ENCODE assay signal across 12 mouse cellular contexts in genomic region chr2:31455418-31455817, GRCm38 (mm10). TPM values are rescaled to one million over a fixed set of nuclear protein-coding genes. Genes with fewer than 3 reads are reported as not detected.
DNase-seq lines count a peak whose midpoint lies in the region; ATAC-seq and TF ChIP-seq lines count a peak whose summit lies in the region.
"Had no signal": no experiment of that assay in that cellular context is flagged by ENCODE, and none has a peak within 500 bp of the region (broad histone marks: within the 10 kb centered on the region; RNA-seq: fewer than 3 reads in every experiment).

No protein-coding gene starts in this region.

- in situ Hi-C loops in ES-E14 (cut with MboI; ENCODE audit: low sequenced_read_pairs in 2 of 2, unreplicated experiment in 2 of 2): no loop called here

- no peak overlapping the region for H3K9ac ChIP-seq in intestine, postnatal 0 days (ENCODE audit: low read depth, low read length)
- no peak overlapping the region for H3K9ac ChIP-seq in intestine, embryonic 15.5 days
- H3K9ac ChIP-seq in ES-E14 (ENCODE audit: insufficient read depth, low read depth, low read length, poor library complexity, severe bottlenecking): no peak overlapping the region
- no peak overlapping the region for H3K9ac ChIP-seq in hindbrain, embryonic 13.5 days
- H3K9ac ChIP-seq: embryonic facial prominence, embryonic 12.5 days; liver, embryonic 14.5 days had no signal

- ATAC-seq in intestine, postnatal 0 days: 0 out of 2 replicates have a peak, but pooled peaks have one; percentile 23
- no peak for ATAC-seq in intestine, embryonic 15.5 days
- peak; percentile 31 for ATAC-seq in neutrophil, adult 5-6 weeks (ENCODE audit: extremely low read depth, insufficient number of reproducible peaks, low FRiP score, poor library complexity, severe bottlenecking)
- ATAC-seq in hindbrain, embryonic 13.5 days (ENCODE audit: low FRiP score): no peak

- peak overlapping the region; percentile 56 for H3K4me2 ChIP-seq in intestine, postnatal 0 days (replicated peaks; ENCODE audit: low read depth)
- H3K4me2 ChIP-seq in intestine, embryonic 15.5 days (replicated peaks): no peak overlapping the region
- H3K4me2 ChIP-seq in hindbrain, embryonic 13.5 days: no peak overlapping the region
- H3K4me2 ChIP-seq: embryonic facial prominence, embryonic 12.5 days; midbrain, embryonic 11.5 days had no signal

- WGBS in intestine, postnatal 0 days: 49% methylated on average over 7 of the region's 7 CpGs
- WGBS in intestine, embryonic 15.5 days: 82% methylated on average over 7 of the region's 7 CpGs
- 88% methylated on average over 7 of the region's 7 CpGs for WGBS in hindbrain, embryonic 13.5 days

- peak; percentile 66 for DNase-seq in CD4-positive, CD25-positive, alpha-beta regulatory T cell, adult 2 months (ENCODE audit: low read depth, low spot score)
- no peak for DNase-seq in ES-E14 (ENCODE audit: low read depth, low spot score)
- no peak for DNase-seq in retina, embryonic 14.5 days (ENCODE audit: low spot score)
- DNase-seq: cerebellum, adult 2 months; left cerebral cortex, postnatal 4 days had no signal

- H3K9me3 ChIP-seq in intestine, postnatal 0 days (ENCODE audit: control insufficient read depth): no peaks in the 10 kb centered on the region
- no peaks in the 10 kb centered on the region for H3K9me3 ChIP-seq in intestine, embryonic 15.5 days
- H3K9me3 ChIP-seq in ES-E14 (ENCODE audit: control insufficient read depth, insufficient read depth, low read depth, low read length): no peaks in the 10 kb centered on the region
- no peaks in the 10 kb centered on the region for H3K9me3 ChIP-seq in hindbrain, embryonic 13.5 days
- H3K9me3 ChIP-seq: embryonic facial prominence, embryonic 12.5 days had no signal

- H3K4me3 ChIP-seq in intestine, postnatal 0 days (ENCODE audit: low read depth, low read length): 0 out of 2 replicates have a peak overlapping the region, but pooled peaks have one; percentile 9
- no peak overlapping the region for H3K4me3 ChIP-seq in intestine, embryonic 15.5 days (replicated peaks)
- peak overlapping the region; percentile 27 to 54; a peak in 3 of 4 replicates for H3K4me3 ChIP-seq in ES-E14 (ENCODE audit: insufficient read depth in 1 of 2, low read depth in 1 of 2, low read length in 2 of 2, poor library complexity in 1 of 2, severe bottlenecking in 1 of 2)
- H3K4me3 ChIP-seq in hindbrain, embryonic 13.5 days: no peak overlapping the region
- H3K4me3 ChIP-seq: embryonic facial prominence, embryonic 12.5 days had no signal

- peaks cover 29% of the 10 kb centered on the region for H3K4me1 ChIP-seq in intestine, postnatal 0 days (replicated peaks; ENCODE audit: control insufficient read depth, insufficient read depth, low read length)
- peaks cover 50% of the 10 kb centered on the region for H3K4me1 ChIP-seq in intestine, embryonic 15.5 days (replicated peaks)
- peaks cover 16 to 39% of the 10 kb centered on the region in 2 experiments for H3K4me1 ChIP-seq in ES-E14 (ENCODE audit: control insufficient read depth in 2 of 2, insufficient read depth in 2 of 2, low read length in 2 of 2, poor library complexity in 1 of 2)
- H3K4me1 ChIP-seq in hindbrain, embryonic 13.5 days (replicated peaks): peaks cover 24% of the 10 kb centered on the region

- no peak for TF ChIP-seq CTCF in intestine, postnatal 0 days (IDR thresholded peaks at IDR 0.05; ENCODE audit: low read depth)

- H3K27me3 ChIP-seq in intestine, postnatal 0 days (replicated peaks; ENCODE audit: control insufficient read depth, insufficient read depth, low read length): no peaks in the 10 kb centered on the region
- no peaks in the 10 kb centered on the region for H3K27me3 ChIP-seq in intestine, embryonic 15.5 days (replicated peaks)
- peaks cover 76% of the 10 kb centered on the region for H3K27me3 ChIP-seq in hindbrain, embryonic 13.5 days

- no peaks in the 10 kb centered on the region; the same call in 1 of the 2 replicates for H3K36me3 ChIP-seq in intestine, postnatal 0 days (ENCODE audit: control insufficient read depth, insufficient read depth)
- no peaks in the 10 kb centered on the region for H3K36me3 ChIP-seq in intestine, embryonic 15.5 days
- no peaks in the 10 kb centered on the region for H3K36me3 ChIP-seq in ES-E14 (ENCODE audit: control insufficient read depth, insufficient read depth, low read length, poor library complexity, severe bottlenecking)
- no peaks in the 10 kb centered on the region for H3K36me3 ChIP-seq in hindbrain, embryonic 13.5 days
- H3K36me3 ChIP-seq: embryonic facial prominence, embryonic 12.5 days had no signal

- H3K27ac ChIP-seq in intestine, postnatal 0 days (ENCODE audit: low read depth, low read length): peak overlapping the region; percentile 81
- no peak overlapping the region for H3K27ac ChIP-seq in intestine, embryonic 15.5 days
- H3K27ac ChIP-seq in ES-E14 (ENCODE audit: insufficient read depth, low read depth, low read length, poor library complexity, severe bottlenecking): no peak overlapping the region
- no peak overlapping the region for H3K27ac ChIP-seq in hindbrain, embryonic 13.5 days
- H3K27ac ChIP-seq: liver, embryonic 14.5 days had no signal

TF ChIP-seq in ES-E14, 5 proteins besides CTCF, POLR2A, EP300 and RAD21:
- no peak for TF ChIP-seq ZC3H11A (IDR thresholded peaks at IDR 0.05; ENCODE audit: borderline replicate concordance, low read depth, low read length)
- no peak for TF ChIP-seq CHD2 (IDR thresholded peaks at IDR 0.05; ENCODE audit: low read depth, low read length)
- no peak for TF ChIP-seq HCFC1 (IDR thresholded peaks at IDR 0.05; ENCODE audit: borderline replicate concordance, insufficient read depth, low read length)
- TF ChIP-seq MAFK (IDR thresholded peaks at IDR 0.05; ENCODE audit: insufficient read depth, low read depth, low read length): no peak
- TF ChIP-seq ZNF384 (IDR thresholded peaks at IDR 0.05; ENCODE audit: low read depth, low read length): no peak

RNA-seq across cellular contexts. Expression of gene Ass1, which starts 14.6 kb away (rescaled TPM):
- polyA plus RNA-seq in intestine, postnatal 0 days (2015; fragmentation: Nextera tagmentation; extraction: Ambion mirVana): 492 and 545 TPM in 2 replicates
- 176 and 244 TPM in 2 replicates for polyA plus RNA-seq in intestine, embryonic 15.5 days (2015; fragmentation: Nextera tagmentation; extraction: Ambion mirVana)
- total RNA-seq in ES-E14 (2012; rRNA removed): 120 and 154 TPM in 2 replicates
- 10.6 and 18.4 TPM in 2 replicates for total RNA-seq in neutrophil, adult 5-6 weeks (2017)
- 8.0 TPM in 2 replicates for polyA plus RNA-seq in hindbrain, embryonic 13.5 days (2015; fragmentation: Nextera tagmentation; extraction: Ambion mirVana)

Comparison
In these comparisons a context has a peak if more than half of its experiments do, and no peak if none do; other contexts are left out.
1. ATAC-seq: peak in intestine, postnatal 0 days (single experiment) and neutrophil, adult 5-6 weeks (single experiment); none in intestine, embryonic 15.5 days (single experiment) and hindbrain, embryonic 13.5 days (single experiment).
2. H3K4me3 ChIP-seq: peak in intestine, postnatal 0 days (single experiment) and ES-E14 (2 of 2); none in intestine, embryonic 15.5 days (single experiment) and hindbrain, embryonic 13.5 days (single experiment).
3. RNA of gene Ass1, which starts 14.6 kb away (polyA plus RNA-seq): 492 to 545 TPM in intestine, postnatal 0 days and 176 to 244 TPM in intestine, embryonic 15.5 days; 8.0 TPM in hindbrain, embryonic 13.5 days; every median in the first group is over 10 times any median in the second.